Mouse (Mus musculus) cortical plate, adult 2 months (tissue): ENCODE measurements at regions not wholly inside any gene's neighbourhood (a gene's known extent, or its start where the extent isn't known, plus 50 kb on each side); places are given as distances from the start of the nearest gene placed in this dataset.

Experiments
- CTCF ChIP-seq: fragments of 200-500 bp; IDR thresholded peaks from 2 replicates; pipeline ENCODE4 v1.5.1; 2011; ENCODE audit warnings: mild to moderate bottlenecking, control low read depth, low read length; ENCODE audit not compliant: insufficient read depth; ENCODE audit errors: extremely low read depth
- POLR2A ChIP-seq: fragments of 200-500 bp; IDR thresholded peaks from 2 replicates; pipeline ENCODE4 v1.6.1; 2011; ENCODE audit warnings: mild to moderate bottlenecking, low read length, control low read depth; ENCODE audit not compliant: insufficient read depth; ENCODE audit errors: extremely low read depth

GRCm38 (mm10) chr3:52889156-52889715 lies 127.8 kb downstream of the Cog6 start:
- TF ChIP-seq CTCF (no peak), POLR2A (no peak)
